Mouse (Mus musculus) limb, embryonic 15.5 days (tissue): Measurements from ENCODE around the gene Stk10. TPM values are rescaled to one million over a fixed set of nuclear protein-coding genes. Genes with fewer than 3 reads are reported as not detected.

ENCODE experiments used
- ATAC-seq: fragments of 200-750 bp; cut with Nextera tagmentation; 2 replicates; pipeline ENCODE4 v1.8.0; 2017; ENCODE audit warnings: low read depth, moderate TSS enrichment; ENCODE audit not compliant: insufficient number of reproducible peaks, low FRiP score, low TSS enrichment
- H3K27ac ChIP-seq: fragments of 300-500 bp; sonication (generic); 2 replicates; pipeline ENCODE4 v1.5.1; 2015; ENCODE audit warnings: moderate library complexity, mild to moderate bottlenecking, inconsistent platforms
- H3K27me3 ChIP-seq: fragments of 300-500 bp; sonication (generic); 2 replicates; pipeline ENCODE4 v1.6.1; 2015; ENCODE audit warnings: inconsistent platforms
- H3K36me3 ChIP-seq: fragments of 300-500 bp; sonication (generic); 2 replicates; pipeline ENCODE4 v1.6.1; 2015; ENCODE audit warnings: inconsistent platforms
- H3K4me1 ChIP-seq: fragments of 300-500 bp; sonication (generic); 2 replicates; pipeline ENCODE4 v1.6.1; 2015; ENCODE audit warnings: inconsistent platforms
- H3K4me2 ChIP-seq: fragments of 300-500 bp; sonication (generic); 2 replicates; pipeline ENCODE4 v1.6.1; 2015; ENCODE audit warnings: mild to moderate bottlenecking, inconsistent platforms
- H3K4me3 ChIP-seq: fragments of 300-500 bp; sonication (generic); 2 replicates; pipeline ENCODE4 v1.5.1; 2015; ENCODE audit warnings: mild to moderate bottlenecking, inconsistent platforms
- H3K9ac ChIP-seq: fragments of 300-500 bp; sonication (generic); 2 replicates; pipeline ENCODE4 v1.6.1; 2015; ENCODE audit warnings: inconsistent platforms
- H3K9me3 ChIP-seq: fragments of 300-500 bp; sonication (generic); 2 replicates; pipeline ENCODE4 v1.6.1; 2016; ENCODE audit warnings: inconsistent platforms
- WGBS: fragments of 180-500 bp; shearing (Covaris S2); methylation state at CpG from one replicate; pipeline ENCODE4 v1.1.7; 2015; 5-methylcytosine and 5-hydroxymethylcytosine counted together
- polyA plus RNA-seq: library from polyadenylated mRNA; unstranded; fragments of >200 nt; fragmentation: Nextera tagmentation; extraction: Ambion mirVana; gene quantifications from 2 replicates; pipeline ENCODE4 v1.2.1, GENCODE M21; 2015

Gene Stk10
- polyA plus RNA-seq, 1 experiment from 2014 or later: 4.1 TPM

- H3K9ac ChIP-seq: no peak overlapping the region
- H3K36me3 ChIP-seq: no peaks in the 10 kb centered on the region
- 41% methylated on average over 2 of the region's 2 CpGs for WGBS
- no peaks in the 10 kb centered on the region for H3K27me3 ChIP-seq
- H3K4me2 ChIP-seq: no peak overlapping the region
- no peak overlapping the region for H3K27ac ChIP-seq
- no peaks in the 10 kb centered on the region for H3K9me3 ChIP-seq
- ATAC-seq: no peak
- H3K4me1 ChIP-seq: no peaks in the 10 kb centered on the region
- no peak overlapping the region for H3K4me3 ChIP-seq
These were observed 47.9 kb downstream of the Stk10 start for GRCm38 (mm10) chr11:32581031-32581430.

- H3K27me3 ChIP-seq: no peaks in the 10 kb centered on the region
- ATAC-seq: no peak
- H3K4me3 ChIP-seq: no peak overlapping the region
- peaks cover 2% of the 10 kb centered on the region; the same call in 1 of the 2 replicates for H3K4me1 ChIP-seq
- no peak overlapping the region for H3K4me2 ChIP-seq
- WGBS: 60% methylated on average over 5 of the region's 5 CpGs
- no peaks in the 10 kb centered on the region for H3K36me3 ChIP-seq
- no peaks in the 10 kb centered on the region for H3K9me3 ChIP-seq
- no peak overlapping the region for H3K9ac ChIP-seq
- H3K27ac ChIP-seq: no peak overlapping the region
These were observed 49.7 kb downstream of the Stk10 start for GRCm38 (mm10) chr11:32582813-32583212.

GRCm38 (mm10) chr11:32585996-32586395, 52.9 kb downstream of the Stk10 start:
- Histone ChIP-seq H3K4me2 (no peak overlapping the region), H3K9me3 (no peaks in the 10 kb centered on the region), H3K27me3 (no peaks in the 10 kb centered on the region), H3K36me3 (no peaks in the 10 kb centered on the region), H3K4me3 (no peak overlapping the region), H3K27ac (no peak overlapping the region), H3K9ac (no peak overlapping the region), H3K4me1 (peaks cover 10% of the 10 kb centered on the region)
- no peak for ATAC-seq
- 68% methylated on average over 6 of the region's 6 CpGs for WGBS

- peaks cover 13% of the 10 kb centered on the region for H3K4me1 ChIP-seq
- H3K9ac ChIP-seq: 0 out of 2 replicates have a peak overlapping the region, but pooled peaks have one; percentile 7
- no peaks in the 10 kb centered on the region for H3K9me3 ChIP-seq
- H3K4me2 ChIP-seq: no peak overlapping the region
- 63% methylated on average over 17 of the region's 17 CpGs for WGBS
- H3K27ac ChIP-seq: peak overlapping the region; percentile 24; the same call in 1 of the 2 replicates
- H3K27me3 ChIP-seq: no peaks in the 10 kb centered on the region
- ATAC-seq: no peak
- H3K4me3 ChIP-seq: no peak overlapping the region
- H3K36me3 ChIP-seq: no peaks in the 10 kb centered on the region
These were observed 54.3 kb downstream of the Stk10 start for GRCm38 (mm10) chr11:32587191-32588089.

DNA sequence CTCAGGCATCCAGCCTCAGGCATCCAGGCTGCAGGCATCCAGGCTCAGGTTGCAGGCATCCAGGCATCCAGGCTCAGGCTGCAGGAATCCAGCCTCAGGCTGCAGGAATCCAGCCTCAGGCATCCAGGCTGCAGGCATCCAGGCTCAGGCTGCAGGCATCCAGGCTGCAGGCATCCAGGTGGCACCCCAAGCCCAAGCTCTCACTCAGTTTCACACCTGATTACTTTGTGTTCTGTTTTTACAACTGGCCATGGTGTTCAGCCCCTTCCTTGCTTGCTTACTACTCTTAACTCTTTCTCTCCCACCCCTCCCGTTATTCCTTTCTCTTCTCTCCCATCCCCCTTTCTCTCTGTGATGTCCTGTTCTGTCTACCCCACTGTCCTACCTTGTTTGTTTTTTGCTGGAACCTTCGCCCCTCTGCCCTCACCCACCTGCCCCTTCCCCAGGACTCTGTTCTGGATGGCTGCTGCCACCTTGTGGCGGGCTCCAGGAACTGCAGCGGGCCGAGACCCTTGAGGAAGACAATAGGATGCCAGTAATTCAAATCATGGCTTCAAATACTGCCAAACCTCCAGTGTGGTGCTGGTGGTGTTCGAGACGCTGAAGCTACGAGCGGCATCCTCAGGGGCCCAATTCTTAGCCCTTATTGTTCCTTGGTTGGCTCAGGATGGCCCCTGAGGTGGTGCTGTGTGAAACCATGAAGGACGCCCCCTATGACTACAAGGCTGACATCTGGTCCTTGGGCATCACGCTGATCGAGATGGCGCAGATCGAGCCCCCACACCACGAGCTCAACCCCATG, 55.2 kb downstream of the Stk10 start:
- Histone ChIP-seq H3K9me3 (no peaks in the 10 kb centered on the region), H3K4me1 (peaks cover 13% of the 10 kb centered on the region), H3K9ac (0 out of 2 replicates have a peak overlapping the region, but pooled peaks have one; percentile 7), H3K4me2 (no peak overlapping the region), H3K4me3 (no peak overlapping the region), H3K27me3 (no peaks in the 10 kb centered on the region), H3K36me3 (no peaks in the 10 kb centered on the region), H3K27ac (peak overlapping the region; percentile 24; the same call in 1 of the 2 replicates)
- ATAC-seq: no peak
- WGBS: 37% methylated on average over 15 of the region's 15 CpGs

- no peaks in the 10 kb centered on the region for H3K27me3 ChIP-seq
- no peaks in the 10 kb centered on the region for H3K36me3 ChIP-seq
- H3K9ac ChIP-seq: no peak overlapping the region
- WGBS: 82% methylated on average over 11 of the region's 11 CpGs
- H3K4me1 ChIP-seq: peaks cover 13% of the 10 kb centered on the region
- no peak overlapping the region for H3K27ac ChIP-seq
- H3K4me2 ChIP-seq: no peak overlapping the region
- no peak overlapping the region for H3K4me3 ChIP-seq
- H3K9me3 ChIP-seq: no peaks in the 10 kb centered on the region
- ATAC-seq: no peak
These were observed 55.7 kb downstream of the Stk10 start for GRCm38 (mm10) chr11:32588892-32589172.

DNA sequence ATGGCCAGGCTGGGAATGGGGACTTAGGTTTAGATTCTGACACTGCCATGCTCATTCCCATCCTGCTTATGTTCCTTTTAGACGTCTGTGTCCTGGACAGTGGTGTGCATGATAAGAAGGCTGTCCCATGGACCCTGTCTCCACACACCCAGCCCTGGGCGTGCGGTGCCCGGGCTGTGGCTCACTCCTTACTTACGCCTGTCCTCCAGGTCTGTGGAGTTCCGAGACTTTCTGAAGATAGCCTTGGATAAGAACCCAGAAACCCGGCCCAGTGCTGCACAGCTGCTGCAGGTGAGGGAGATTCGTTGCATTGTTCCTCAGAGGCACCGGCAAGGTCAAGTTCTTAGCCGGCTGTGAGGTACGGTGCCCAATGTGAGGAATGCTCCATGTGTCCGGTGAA, 56.1 kb downstream of the Stk10 start:
- no peak overlapping the region for H3K4me3 ChIP-seq
- H3K4me1 ChIP-seq: peaks cover 13% of the 10 kb centered on the region
- H3K9ac ChIP-seq: no peak overlapping the region
- H3K4me2 ChIP-seq: no peak overlapping the region
- no peak for ATAC-seq
- no peaks in the 10 kb centered on the region for H3K9me3 ChIP-seq
- no peaks in the 10 kb centered on the region for H3K36me3 ChIP-seq
- 89% methylated on average over 12 of the region's 12 CpGs for WGBS
- H3K27ac ChIP-seq: no peak overlapping the region
- no peaks in the 10 kb centered on the region for H3K27me3 ChIP-seq

GRCm38 (mm10) chr11:32589791-32590190, 56.7 kb downstream of the Stk10 start:
- no peak overlapping the region for H3K27ac ChIP-seq
- H3K4me3 ChIP-seq: no peak overlapping the region
- no peaks in the 10 kb centered on the region for H3K36me3 ChIP-seq
- ATAC-seq: no peak
- WGBS: 91% methylated on average over 8 of the region's 8 CpGs
- no peak overlapping the region for H3K4me2 ChIP-seq
- peaks cover 13% of the 10 kb centered on the region for H3K4me1 ChIP-seq
- no peaks in the 10 kb centered on the region for H3K27me3 ChIP-seq
- no peaks in the 10 kb centered on the region for H3K9me3 ChIP-seq
- no peak overlapping the region for H3K9ac ChIP-seq

- no peak overlapping the region for H3K27ac ChIP-seq
- no peaks in the 10 kb centered on the region for H3K27me3 ChIP-seq
- no peak overlapping the region for H3K4me2 ChIP-seq
- H3K4me1 ChIP-seq: peaks cover 13% of the 10 kb centered on the region
- H3K9me3 ChIP-seq: no peaks in the 10 kb centered on the region
- WGBS: 78% methylated on average over 6 of the region's 6 CpGs
- ATAC-seq: no peak
- H3K4me3 ChIP-seq: no peak overlapping the region
- no peak overlapping the region for H3K9ac ChIP-seq
- H3K36me3 ChIP-seq: no peaks in the 10 kb centered on the region
These were observed 57.1 kb downstream of the Stk10 start for GRCm38 (mm10) chr11:32590205-32590604.

DNA sequence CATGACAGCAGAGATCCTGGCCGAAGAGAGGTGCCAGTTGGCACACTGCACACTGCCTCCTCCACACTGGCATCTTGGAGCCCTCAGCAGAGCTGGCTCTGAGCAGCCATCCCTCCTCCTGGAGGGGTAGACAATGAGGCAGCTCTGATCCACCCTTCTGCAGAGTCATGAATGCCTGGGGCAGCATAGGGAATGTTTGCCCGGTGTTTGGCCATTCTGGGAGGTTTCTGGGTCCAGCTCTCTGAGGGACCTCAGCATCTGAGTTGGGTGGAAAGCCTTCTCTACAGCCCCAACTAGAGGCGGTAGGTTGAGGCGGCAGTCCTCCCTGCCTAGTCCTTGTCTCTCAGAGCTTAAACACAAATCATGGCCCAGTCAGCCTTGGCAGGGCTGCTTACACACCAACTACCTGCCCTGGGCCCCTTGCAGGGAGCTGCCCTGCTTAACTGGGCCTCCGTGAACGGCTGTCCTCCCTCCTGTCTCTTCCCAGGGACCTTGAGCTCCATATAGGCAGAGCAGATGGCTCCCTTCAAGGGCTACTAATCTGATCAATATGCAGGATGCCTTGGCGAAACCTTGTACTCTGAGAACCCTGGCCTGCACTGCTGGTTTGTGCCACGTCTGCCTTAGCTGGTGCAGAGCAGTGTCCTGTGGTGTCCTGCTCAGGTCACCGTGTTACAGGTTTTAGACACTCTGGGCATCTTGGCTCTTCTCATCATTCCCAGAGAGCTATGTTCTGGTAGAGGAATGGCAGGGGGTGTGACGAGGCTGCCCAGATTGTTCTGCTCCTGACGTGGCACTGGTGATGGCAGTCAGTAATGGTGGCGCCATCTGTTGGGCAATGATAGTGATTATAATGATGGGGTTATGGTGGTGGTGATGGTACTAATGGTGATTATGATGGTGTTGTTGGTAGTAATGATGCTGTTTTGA, 59.1 kb downstream of the Stk10 start:
- WGBS: 67% methylated on average over 12 of the region's 12 CpGs
- no peaks in the 10 kb centered on the region for H3K36me3 ChIP-seq
- H3K9ac ChIP-seq: no peak overlapping the region

DNA sequence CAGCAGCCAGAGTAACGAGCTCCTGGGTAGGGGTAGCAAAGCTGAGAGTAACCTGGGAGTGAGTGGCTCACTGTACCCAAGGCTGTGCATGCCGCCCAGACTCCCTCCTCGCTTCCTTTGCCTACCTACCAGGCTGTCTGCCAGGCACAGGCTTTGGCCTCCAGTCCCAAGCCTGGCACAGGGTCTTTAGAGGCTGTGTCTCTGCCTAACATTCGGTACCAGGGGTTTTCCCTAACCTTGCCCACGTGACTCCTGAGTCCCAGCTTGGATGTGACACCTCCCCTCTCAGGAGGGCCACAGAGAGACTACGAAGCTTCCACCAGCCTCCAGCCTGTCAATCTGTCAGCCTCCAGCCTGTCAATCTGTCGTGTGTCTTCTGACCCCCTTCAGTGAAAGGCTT, 60.0 kb downstream of the Stk10 start:
- no peaks in the 10 kb centered on the region for H3K9me3 ChIP-seq
- H3K4me1 ChIP-seq: peaks cover 8% of the 10 kb centered on the region
- no peak overlapping the region for H3K4me2 ChIP-seq
- H3K4me3 ChIP-seq: no peak overlapping the region
- 76% methylated on average over 7 of the region's 7 CpGs for WGBS
- H3K9ac ChIP-seq: no peak overlapping the region
- H3K27ac ChIP-seq: no peak overlapping the region
- no peaks in the 10 kb centered on the region for H3K27me3 ChIP-seq
- ATAC-seq: no peak
- no peaks in the 10 kb centered on the region for H3K36me3 ChIP-seq

More for the DNA sequence above, 59.1 kb downstream of the Stk10 start:
- no peaks in the 10 kb centered on the region for H3K27me3 ChIP-seq
- H3K4me3 ChIP-seq: no peak overlapping the region
- no peak for ATAC-seq
- no peak overlapping the region for H3K4me2 ChIP-seq
- H3K9me3 ChIP-seq: no peaks in the 10 kb centered on the region
- peaks cover 13% of the 10 kb centered on the region for H3K4me1 ChIP-seq
- no peak overlapping the region for H3K27ac ChIP-seq
